Mouse (Mus musculus): ENCODE data around the gene Bves. TPM values are rescaled to one million over a fixed set of nuclear protein-coding genes. Genes with fewer than 3 reads are reported as not detected.

Bves gene
- polyA plus RNA-seq (2012; rRNA removed): 1.7 and 3.1 TPM in 2 replicates

DNA sequence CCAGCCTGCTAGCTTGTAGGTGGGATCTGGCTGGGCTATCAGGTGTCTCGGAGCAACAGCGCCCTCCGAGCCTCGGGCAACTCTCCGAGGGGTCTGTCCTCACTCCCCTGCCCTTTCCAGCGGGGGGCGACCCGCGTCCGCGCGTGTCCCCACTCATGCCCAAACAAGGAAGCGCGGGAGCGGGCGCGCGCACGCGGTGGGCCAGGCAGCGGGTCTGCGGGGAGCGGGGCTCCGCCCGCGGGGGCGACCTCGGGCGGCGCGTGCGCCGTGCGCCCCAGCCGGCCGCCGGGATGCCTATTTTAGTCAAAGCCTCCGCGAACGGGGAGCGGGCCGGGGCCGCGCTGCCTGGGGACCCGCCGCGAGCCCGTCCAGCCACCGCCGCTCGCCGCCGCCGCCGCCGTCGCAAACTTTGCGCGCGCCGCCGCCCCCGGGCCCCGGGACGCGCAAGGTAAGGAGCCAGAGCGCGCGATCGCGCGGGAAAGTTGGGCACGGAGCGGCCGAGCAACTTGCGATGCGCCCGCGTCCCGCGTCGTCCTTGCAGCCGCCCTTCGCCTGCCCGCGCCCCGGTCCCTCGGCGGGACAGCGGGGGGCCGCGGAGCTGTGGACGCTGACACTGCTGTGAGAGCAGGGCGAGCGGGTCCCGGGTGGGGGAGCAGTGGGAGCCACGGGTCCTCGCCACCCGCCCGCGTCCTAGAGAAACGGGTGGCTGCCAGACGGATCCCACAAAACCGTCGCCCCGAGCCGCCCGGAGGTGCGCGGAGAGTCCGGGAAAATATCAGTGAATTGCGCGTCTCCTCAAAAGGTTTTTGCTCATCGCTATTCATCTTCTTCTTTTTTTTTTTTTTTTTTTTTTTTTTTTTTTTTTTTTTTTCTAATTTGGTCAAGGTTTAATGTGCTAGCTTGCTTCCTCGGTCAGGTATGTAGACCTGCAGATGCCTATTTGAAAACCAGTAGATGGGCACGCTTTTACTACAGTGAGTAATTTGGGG lies at the start of gene Bves:
Gene Bves, plus strand, starts transcription at position 339 of the 989 bp plus-strand sequence.

Other genes starting within 250 kb of the Bves start
- gene Popdc3, start 157.7 kb upstream of the Bves start, polyA plus RNA-seq (2012; rRNA removed): 0.43 and 0.85 TPM in 2 replicates
- 12.0 and 13.0 TPM in 2 replicates for gene Lin28b, start 150.6 kb downstream of the Bves start, polyA plus RNA-seq (2012; rRNA removed)
- 25.5 and 28.1 TPM in 2 replicates for gene Hace1, start 242.1 kb downstream of the Bves start, polyA plus RNA-seq (2012; rRNA removed)

All from central nervous system, embryonic 14 days (tissue).